Mouse (Mus musculus) liver, embryonic 15.5 days (tissue): ENCODE measurements around the gene Paqr8. TPM values are rescaled to one million over a fixed set of nuclear protein-coding genes. Genes with fewer than 3 reads are reported as not detected.
"Not testable (repeated sequence)": the region's sequence is repeated elsewhere in the genome, so short reads cannot be mapped to it uniquely, and the experiment has no call there.

Source experiments
- ATAC-seq: fragments of 200-750 bp; cut with Nextera tagmentation; 2 replicates; pipeline ENCODE4 v1.8.0; 2017; ENCODE audit warnings: moderate number of reproducible peaks, mild to moderate bottlenecking, moderate library complexity; ENCODE audit not compliant: insufficient read depth
- H3K27ac ChIP-seq: fragments of 300-500 bp; sonication (generic); replicated peaks from 2 replicates; pipeline ENCODE4 v1.5.1; 2015; ENCODE audit warnings: mild to moderate bottlenecking, inconsistent platforms
- H3K27me3 ChIP-seq: fragments of 300-500 bp; sonication (generic); 2 replicates; pipeline ENCODE4 v1.6.1; 2015; ENCODE audit warnings: mild to moderate bottlenecking, inconsistent platforms
- H3K36me3 ChIP-seq: fragments of 300-500 bp; sonication (generic); replicated peaks from 2 replicates; pipeline ENCODE4 v1.6.1; 2015; ENCODE audit warnings: moderate library complexity, mild to moderate bottlenecking, inconsistent platforms
- H3K4me1 ChIP-seq: fragments of 300-500 bp; sonication (generic); replicated peaks from 2 replicates; pipeline ENCODE4 v1.6.1; 2015; ENCODE audit warnings: inconsistent platforms
- H3K4me2 ChIP-seq: fragments of 300-500 bp; sonication (generic); 2 replicates; pipeline ENCODE4 v1.6.1; 2015; ENCODE audit warnings: moderate library complexity, mild to moderate bottlenecking, inconsistent platforms
- H3K4me3 ChIP-seq: fragments of 300-500 bp; sonication (generic); replicated peaks from 2 replicates; pipeline ENCODE4 v1.5.1; 2015; ENCODE audit warnings: mild to moderate bottlenecking, inconsistent platforms
- H3K9ac ChIP-seq: fragments of 300-500 bp; sonication (generic); 2 replicates; pipeline ENCODE4 v1.6.1; 2015; ENCODE audit warnings: moderate library complexity, mild to moderate bottlenecking, inconsistent platforms
- H3K9me3 ChIP-seq: fragments of 300-500 bp; sonication (generic); replicated peaks from 2 replicates; pipeline ENCODE4 v1.6.1; 2016; ENCODE audit warnings: inconsistent platforms
- WGBS: fragments of 180-500 bp; shearing (Covaris S2); methylation state at CpG from one replicate; pipeline ENCODE4 v1.1.7; 2015; ENCODE audit warnings: mixed read lengths; ENCODE audit not compliant: insufficient replicate concordance; 5-methylcytosine and 5-hydroxymethylcytosine counted together
- polyA plus RNA-seq: library from polyadenylated mRNA; unstranded; fragments of >200 nt; fragmentation: Nextera tagmentation; extraction: Ambion mirVana; gene quantifications from 2 replicates; pipeline ENCODE4 v1.2.1, GENCODE M21; 2015

Paqr8 gene
- polyA plus RNA-seq, 1 experiment from 2014 or later, result 0.25 TPM

DNA sequence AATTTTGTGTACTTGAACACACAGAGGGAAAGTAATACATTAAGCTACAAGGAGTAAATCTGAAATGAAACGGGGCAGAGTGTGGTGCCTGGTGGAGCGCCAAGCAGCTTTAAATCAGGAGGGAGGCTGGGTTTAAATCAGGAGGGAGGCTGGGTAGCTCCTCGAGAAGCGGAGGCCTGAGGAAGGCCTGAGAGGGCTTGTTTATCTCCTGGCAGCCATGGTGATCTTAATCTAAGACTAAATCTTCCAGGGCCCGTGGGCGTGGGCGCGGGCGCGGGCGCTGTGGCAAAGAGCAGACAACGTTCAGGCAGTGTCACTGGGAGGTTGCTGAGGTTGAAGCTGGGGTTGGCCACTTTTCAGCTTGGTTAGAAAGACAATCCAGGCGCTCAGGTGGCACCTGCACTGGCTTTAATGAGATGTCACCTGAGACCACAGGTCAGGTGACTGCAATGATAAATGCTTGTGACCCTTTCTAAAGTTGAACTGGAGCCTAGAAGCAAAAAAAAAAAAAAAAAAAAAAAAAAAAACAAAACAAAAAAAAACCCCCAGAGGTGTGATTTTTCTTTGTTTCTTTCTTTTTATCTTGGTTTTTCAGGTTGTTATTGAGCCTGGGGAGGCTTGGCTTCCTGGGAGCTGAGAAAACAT lies 22.2 kb downstream of the Paqr8 start:
- WGBS, result 23% methylated on average over 13 of the region's 13 CpGs
- ATAC-seq, result no peak
- no peak overlapping the region for H3K4me3 ChIP-seq

DNA sequence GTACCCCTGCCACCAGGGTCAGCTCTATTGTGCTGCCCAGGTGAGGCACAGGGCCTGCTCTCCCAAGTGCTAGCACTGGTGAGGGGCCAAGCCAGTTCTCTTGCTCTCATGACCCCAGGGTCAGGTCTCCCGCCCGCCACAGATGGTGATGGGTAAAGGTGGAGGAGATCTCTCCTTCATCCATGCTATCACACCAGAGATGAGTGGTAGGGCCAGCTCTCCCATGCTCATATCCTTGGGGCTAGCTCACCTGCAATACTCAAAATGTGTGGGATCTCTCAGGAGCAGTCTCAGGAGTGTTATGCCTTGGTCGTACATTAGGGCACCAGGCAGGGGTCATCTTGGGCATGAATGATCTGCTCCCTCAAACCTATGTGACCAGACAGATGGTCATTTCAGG lies 24.4 kb downstream of the Paqr8 start:
- no peaks in the 10 kb centered on the region for H3K27me3 ChIP-seq
- H3K36me3 ChIP-seq, result no peaks in the 10 kb centered on the region
- H3K4me2 ChIP-seq, result no peak overlapping the region
- no peak overlapping the region for H3K4me3 ChIP-seq
- ATAC-seq, result no peak
- no peaks in the 10 kb centered on the region for H3K4me1 ChIP-seq
- 64% methylated on average over 3 of the region's 3 CpGs for WGBS
- H3K9ac ChIP-seq, result no peak overlapping the region
- H3K27ac ChIP-seq, result no peak overlapping the region
- no peaks in the 10 kb centered on the region for H3K9me3 ChIP-seq

More for the DNA sequence above, 22.2 kb downstream of the Paqr8 start:
- Histone ChIP-seq H3K9me3 (no peaks in the 10 kb centered on the region), H3K27me3 (no peaks in the 10 kb centered on the region), H3K9ac (no peak overlapping the region), H3K27ac (no peak overlapping the region), H3K36me3 (no peaks in the 10 kb centered on the region), H3K4me1 (no peaks in the 10 kb centered on the region), H3K4me2 (no peak overlapping the region)

DNA sequence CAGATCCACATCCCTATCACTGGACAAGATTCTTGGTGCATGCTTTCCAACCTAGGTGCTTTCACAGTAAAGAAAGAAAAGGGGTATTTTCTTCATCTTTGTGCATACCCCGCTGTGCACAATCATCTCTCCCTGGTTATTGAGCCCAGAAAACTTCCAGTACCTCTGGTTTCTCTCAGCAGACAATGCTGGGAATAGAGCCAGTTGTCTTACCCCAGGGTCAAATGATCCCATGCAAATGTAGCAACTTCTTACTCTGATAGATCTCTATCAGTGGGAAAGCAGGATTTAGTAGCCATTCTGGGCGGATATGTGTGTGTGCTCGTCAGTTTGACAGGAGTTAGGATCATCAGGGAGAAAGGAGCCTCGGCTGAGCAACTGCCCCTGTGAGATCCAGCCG lies 25.2 kb downstream of the Paqr8 start:
- WGBS, result 61% methylated on average over 5 of the region's 5 CpGs
- no peak for ATAC-seq

DNA sequence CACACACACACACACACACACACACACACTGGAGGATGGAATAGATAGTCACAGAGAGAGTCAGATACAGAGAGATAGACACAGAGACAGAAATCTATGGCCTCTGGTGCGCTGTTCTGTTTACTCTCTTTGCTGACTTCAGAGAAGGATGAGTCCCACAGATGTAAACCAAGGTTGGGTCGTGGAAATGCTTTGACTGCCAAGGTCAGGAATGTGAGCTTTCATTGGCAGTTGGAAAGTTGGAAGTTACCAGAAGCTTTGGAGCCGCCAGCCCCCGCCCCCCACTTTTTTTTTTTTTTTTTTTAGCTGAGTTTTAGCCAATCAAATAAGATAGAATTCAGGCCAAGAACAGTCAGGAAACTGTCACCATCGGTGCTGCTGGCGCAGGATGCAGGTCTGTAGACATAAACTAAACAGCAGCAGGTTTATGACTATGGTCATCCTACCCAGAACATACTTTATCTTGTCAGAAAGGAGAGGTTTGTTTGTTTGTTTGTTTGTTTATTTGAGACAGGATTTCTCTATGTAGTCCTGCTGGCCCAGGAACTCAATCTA lies 27.2 kb downstream of the Paqr8 start:
- Histone ChIP-seq H3K27me3 (no peaks in the 10 kb centered on the region), H3K4me3 (no peak overlapping the region), H3K4me2 (no peak overlapping the region), H3K27ac (no peak overlapping the region), H3K9me3 (no peaks in the 10 kb centered on the region), H3K4me1 (no peaks in the 10 kb centered on the region), H3K36me3 (no peaks in the 10 kb centered on the region), H3K9ac (no peak overlapping the region)
- ATAC-seq, result no peak
- 51% methylated on average over 6 of the region's 6 CpGs for WGBS

More for the DNA sequence above, 25.2 kb downstream of the Paqr8 start:
- Histone ChIP-seq H3K4me3 (no peak overlapping the region), H3K4me1 (no peaks in the 10 kb centered on the region), H3K9ac (no peak overlapping the region), H3K36me3 (no peaks in the 10 kb centered on the region), H3K4me2 (no peak overlapping the region), H3K27ac (no peak overlapping the region), H3K27me3 (no peaks in the 10 kb centered on the region), H3K9me3 (no peaks in the 10 kb centered on the region)

DNA sequence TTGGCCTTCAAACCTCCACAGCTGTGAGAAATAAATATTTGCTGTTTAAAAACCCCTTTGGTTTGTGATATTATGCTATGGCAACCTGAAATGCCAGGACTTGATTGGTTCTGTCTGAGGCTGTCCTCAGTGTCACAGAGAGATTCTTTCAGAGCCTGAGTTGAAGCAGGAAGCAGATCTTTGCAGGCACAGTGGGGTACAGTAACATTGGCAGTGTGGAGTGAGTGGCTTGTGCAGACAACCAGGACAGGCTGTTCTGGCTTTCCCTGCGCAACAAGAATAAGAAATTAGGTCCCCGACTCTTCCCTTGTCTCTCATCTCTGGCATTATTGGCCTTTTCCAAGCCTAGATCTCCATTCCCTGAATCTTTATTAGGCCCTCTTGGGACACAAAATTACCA lies 29.3 kb downstream of the Paqr8 start:
- no peaks in the 10 kb centered on the region for H3K4me1 ChIP-seq
- ATAC-seq, result no peak
- H3K27ac ChIP-seq, result no peak overlapping the region
- no peak overlapping the region for H3K4me2 ChIP-seq
- H3K27me3 ChIP-seq, result no peaks in the 10 kb centered on the region
- H3K9ac ChIP-seq, result no peak overlapping the region
- no peaks in the 10 kb centered on the region for H3K9me3 ChIP-seq
- no peaks in the 10 kb centered on the region for H3K36me3 ChIP-seq
- H3K4me3 ChIP-seq, result no peak overlapping the region
- WGBS, result 68% methylated on average over 2 of the region's 2 CpGs

DNA sequence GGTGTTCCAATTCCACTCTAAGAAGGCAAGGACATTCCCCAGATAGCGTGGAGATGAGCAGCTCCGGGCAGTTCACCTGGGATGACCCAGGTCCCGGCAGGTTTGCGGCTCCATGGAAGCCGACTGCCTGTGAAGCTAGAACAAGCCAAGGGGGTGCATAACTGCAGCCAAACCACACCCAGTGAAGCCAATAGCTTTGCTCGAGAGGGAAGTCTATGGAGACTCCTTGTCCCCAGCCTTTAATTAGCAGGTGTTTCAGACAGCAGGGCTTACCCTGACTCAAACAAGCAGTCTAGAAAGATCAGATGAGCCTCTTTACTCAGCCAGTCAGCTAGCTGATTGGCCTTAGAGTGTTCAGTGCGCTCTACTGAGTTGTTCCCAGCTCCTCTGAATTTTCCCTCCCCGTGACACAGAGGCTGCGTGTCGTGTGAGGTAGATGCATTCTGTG lies 30.7 kb downstream of the Paqr8 start:
- no peaks in the 10 kb centered on the region for H3K4me1 ChIP-seq
- no peak overlapping the region for H3K9ac ChIP-seq
- WGBS, result 69% methylated on average over 10 of the region's 10 CpGs
- H3K9me3 ChIP-seq, result no peaks in the 10 kb centered on the region
- no peak overlapping the region for H3K27ac ChIP-seq
- no peak overlapping the region for H3K4me2 ChIP-seq
- no peaks in the 10 kb centered on the region for H3K36me3 ChIP-seq
- H3K27me3 ChIP-seq, result no peaks in the 10 kb centered on the region
- no peak overlapping the region for H3K4me3 ChIP-seq
- no peak for ATAC-seq

DNA sequence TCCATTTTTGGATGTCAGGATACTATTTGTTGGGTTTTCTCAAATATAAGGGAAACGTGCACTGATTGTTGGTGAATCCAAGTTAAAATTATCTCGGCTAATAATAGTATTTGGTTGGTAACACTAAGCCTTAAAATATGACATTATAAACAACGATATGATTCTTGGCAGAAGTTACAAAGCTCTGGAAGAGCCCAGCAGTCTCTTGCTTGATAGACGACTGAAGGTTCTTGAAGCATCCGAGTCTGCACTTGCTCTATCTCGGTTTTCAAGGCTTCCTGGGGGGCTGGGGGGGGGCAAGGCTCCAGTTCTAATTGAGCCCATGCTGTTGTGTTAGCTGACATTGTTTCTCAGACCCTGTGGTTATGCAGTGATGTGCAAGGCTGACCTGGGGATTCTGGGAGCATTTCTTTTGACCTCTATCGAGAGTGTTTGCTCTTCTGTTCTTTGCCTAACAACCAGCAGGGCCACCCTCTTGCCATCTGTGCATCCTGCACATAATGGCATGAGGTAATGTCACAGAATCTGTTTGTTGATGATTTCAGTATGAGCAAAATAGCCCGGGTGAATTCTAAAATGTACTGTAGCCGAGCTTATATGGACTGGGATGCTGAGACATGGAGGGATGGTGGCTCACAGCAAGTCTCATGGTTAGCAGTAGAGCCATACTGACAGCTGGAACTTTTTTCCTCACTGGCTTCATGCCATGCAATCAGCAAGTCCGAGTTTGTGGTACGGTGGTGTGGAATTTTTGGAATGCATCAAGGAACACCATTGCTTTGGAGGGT lies 32.4 kb downstream of the Paqr8 start:
- WGBS, result 46% methylated on average over 11 of the region's 11 CpGs
- Histone ChIP-seq H3K4me2 (no peak overlapping the region), H3K27me3 (no peaks in the 10 kb centered on the region), H3K4me1 (no peaks in the 10 kb centered on the region), H3K9me3 (no peaks in the 10 kb centered on the region), H3K4me3 (no peak overlapping the region), H3K9ac (no peak overlapping the region), H3K27ac (no peak overlapping the region), H3K36me3 (no peaks in the 10 kb centered on the region)
- ATAC-seq, result no peak

DNA sequence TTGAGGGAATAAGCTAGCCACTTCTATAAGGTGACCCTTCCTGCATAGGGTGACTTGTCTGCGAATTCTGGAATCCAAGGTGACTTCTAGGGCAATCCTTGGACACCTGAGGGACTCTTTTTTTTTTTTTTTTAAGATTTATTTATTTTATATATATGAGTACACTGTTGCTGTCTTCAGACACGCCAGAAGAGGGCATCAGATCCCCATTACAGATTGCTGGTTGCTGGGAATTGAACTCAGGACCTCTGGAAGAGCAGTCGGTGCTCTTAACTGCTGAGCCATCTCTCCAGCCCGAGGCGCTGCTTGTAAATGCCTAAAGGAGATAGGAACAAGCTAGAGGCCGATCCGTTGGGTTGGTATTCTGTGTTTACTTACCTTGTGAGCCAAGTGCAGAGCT lies 34.9 kb downstream of the Paqr8 start:
- H3K4me1 ChIP-seq, H3K9me3 ChIP-seq, H3K27ac ChIP-seq, H3K9ac ChIP-seq, H3K4me2 ChIP-seq, H3K4me3 ChIP-seq, H3K27me3 ChIP-seq, H3K36me3 ChIP-seq, ATAC-seq: not testable (repeated sequence)
- WGBS, result 35% methylated on average over 7 of the region's 7 CpGs

DNA sequence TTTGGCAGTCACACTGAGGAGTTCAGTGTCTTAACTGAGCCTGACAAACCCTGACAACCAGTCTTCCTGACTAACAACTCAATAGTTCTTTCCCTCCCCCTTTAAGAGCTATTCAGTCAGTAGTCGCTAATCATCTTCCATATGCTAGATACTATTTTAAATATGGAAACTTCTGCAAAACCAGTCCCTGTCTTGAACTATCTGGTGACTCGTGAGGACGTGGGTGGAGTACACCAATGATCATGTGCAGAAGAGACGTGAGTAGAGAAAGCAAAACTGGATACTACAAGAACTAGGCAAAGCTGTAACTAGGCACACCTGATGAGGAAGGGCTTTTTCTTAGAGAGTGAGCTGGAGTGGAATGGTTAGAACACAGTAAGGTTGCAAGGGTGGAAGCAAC lies 35.5 kb downstream of the Paqr8 start:
- 0 out of 2 replicates have a peak, but pooled peaks cover 4% of the 10 kb centered on the region for H3K4me1 ChIP-seq
- no peak for ATAC-seq
- 33% methylated on average over 4 of the region's 4 CpGs for WGBS

DNA sequence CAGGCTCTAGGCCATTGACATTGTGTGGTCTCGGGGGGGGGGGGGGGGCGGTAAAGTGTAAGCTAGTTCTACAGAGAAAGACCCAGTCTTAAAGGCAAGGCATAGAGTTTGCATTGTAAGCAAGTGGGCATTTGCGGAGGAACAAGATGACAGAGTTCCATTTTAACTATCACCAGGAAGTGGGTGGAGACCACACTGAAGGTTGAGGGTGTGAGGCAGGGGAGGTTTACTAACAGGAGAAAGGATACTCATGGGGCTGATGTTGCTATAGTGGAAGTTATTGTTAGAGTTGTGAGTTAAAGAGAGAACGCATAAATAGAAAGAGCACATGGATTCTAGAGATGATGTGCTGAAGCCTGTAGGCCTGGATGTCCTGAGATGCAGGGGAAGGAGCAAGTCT lies 36.0 kb downstream of the Paqr8 start:
- H3K27ac ChIP-seq, result no peak overlapping the region
- no peak for ATAC-seq
- no peaks in the 10 kb centered on the region for H3K9me3 ChIP-seq
- 0 out of 2 replicates have a peak, but pooled peaks cover 4% of the 10 kb centered on the region for H3K4me1 ChIP-seq
- H3K36me3 ChIP-seq, result no peaks in the 10 kb centered on the region
- H3K9ac ChIP-seq, result no peak overlapping the region
- WGBS, result 41% methylated on average over 4 of the region's 4 CpGs
- H3K27me3 ChIP-seq, result no peaks in the 10 kb centered on the region
- no peak overlapping the region for H3K4me2 ChIP-seq
- H3K4me3 ChIP-seq, result no peak overlapping the region

More for the DNA sequence above, 35.5 kb downstream of the Paqr8 start:
- no peak overlapping the region for H3K9ac ChIP-seq
- H3K27me3 ChIP-seq, result no peaks in the 10 kb centered on the region
- no peak overlapping the region for H3K27ac ChIP-seq
- no peak overlapping the region for H3K4me2 ChIP-seq
- no peaks in the 10 kb centered on the region for H3K36me3 ChIP-seq
- no peaks in the 10 kb centered on the region for H3K9me3 ChIP-seq
- no peak overlapping the region for H3K4me3 ChIP-seq

DNA sequence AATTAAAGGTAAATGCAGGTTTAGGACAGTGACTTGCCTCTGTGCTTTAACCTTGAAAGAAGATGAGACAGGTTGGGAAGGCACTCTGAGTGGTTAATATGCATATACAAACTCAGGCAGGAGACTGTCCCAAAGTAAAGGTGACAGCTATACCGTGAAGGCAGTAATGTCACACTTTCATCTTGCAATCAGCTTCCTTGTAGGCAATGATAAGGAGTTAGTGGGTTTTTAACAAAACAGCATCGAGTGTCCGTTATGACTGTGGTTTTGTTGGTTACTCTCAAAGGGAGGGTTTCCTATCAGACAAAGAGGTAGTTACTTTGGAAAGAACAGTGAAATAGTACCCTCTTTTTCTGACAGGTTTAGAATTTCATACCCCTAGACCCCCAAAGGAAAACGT lies 38.1 kb downstream of the Paqr8 start:
- Histone ChIP-seq H3K4me2 (no peak overlapping the region), H3K27me3 (no peaks in the 10 kb centered on the region), H3K4me1 (0 out of 2 replicates have a peak, but pooled peaks cover 4% of the 10 kb centered on the region), H3K27ac (no peak overlapping the region), H3K9me3 (no peaks in the 10 kb centered on the region), H3K4me3 (no peak overlapping the region), H3K36me3 (no peaks in the 10 kb centered on the region), H3K9ac (no peak overlapping the region)
- 8% methylated on average over 4 of the region's 4 CpGs for WGBS
- ATAC-seq, result no peak
